Mouse (Mus musculus) cerebellum, postnatal 25 days (tissue): ENCODE data around the gene Lrsam1.

Experiments used
- DNase-seq, 2 experiments: peaks; one replicate each; pipeline ENCODE4 v3.0.0; 2021; ENCODE audit warnings: mixed read lengths in 2 of 2

Gene Lrsam1

DNA sequence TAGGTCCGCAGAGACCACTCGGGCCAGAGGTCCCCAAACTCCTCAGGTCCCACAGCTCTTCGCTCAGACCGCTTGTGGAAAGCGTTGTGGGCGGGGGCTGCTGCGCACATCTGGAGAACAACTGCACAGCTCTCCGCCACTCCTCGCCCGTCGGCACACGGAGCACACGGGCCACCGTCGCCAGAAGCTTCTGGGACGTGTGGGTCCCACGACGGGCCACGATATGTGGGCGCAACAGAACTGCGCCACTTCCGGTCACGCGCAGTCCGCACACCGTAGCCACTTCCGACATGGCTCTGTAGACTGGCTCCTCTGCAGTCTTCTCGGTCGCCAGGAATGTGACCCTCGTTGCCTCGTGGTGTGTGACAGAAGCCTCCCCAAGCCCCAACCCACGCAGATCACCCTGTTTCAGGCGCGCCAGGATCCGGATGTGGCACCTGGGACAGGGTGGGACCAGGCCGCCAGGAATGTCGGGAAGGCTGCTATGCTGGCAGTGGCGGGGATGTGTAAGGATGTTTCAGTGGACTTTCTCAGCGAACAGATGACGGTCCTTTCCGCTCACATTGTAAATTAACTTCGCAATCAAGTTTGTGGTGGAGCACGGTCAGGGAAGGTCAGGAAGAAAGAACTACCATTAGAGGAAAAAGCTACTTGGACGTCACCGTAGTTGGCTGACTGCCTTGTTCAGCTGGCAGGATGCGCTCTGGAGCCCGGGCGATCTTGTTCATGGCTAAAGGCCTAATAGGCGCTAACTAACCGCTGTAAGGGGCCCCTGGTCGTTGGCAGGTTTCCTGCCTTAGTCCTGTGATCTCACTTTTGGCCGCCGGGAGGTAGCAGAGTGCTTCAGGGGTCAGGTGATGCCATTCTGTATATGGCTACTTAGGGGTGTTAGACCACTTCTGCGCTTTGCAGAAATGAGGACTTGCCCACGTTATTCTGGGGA, 5.5 kb upstream of the Lrsam1 start:
- peak; percentile 93 for DNase-seq

DNA sequence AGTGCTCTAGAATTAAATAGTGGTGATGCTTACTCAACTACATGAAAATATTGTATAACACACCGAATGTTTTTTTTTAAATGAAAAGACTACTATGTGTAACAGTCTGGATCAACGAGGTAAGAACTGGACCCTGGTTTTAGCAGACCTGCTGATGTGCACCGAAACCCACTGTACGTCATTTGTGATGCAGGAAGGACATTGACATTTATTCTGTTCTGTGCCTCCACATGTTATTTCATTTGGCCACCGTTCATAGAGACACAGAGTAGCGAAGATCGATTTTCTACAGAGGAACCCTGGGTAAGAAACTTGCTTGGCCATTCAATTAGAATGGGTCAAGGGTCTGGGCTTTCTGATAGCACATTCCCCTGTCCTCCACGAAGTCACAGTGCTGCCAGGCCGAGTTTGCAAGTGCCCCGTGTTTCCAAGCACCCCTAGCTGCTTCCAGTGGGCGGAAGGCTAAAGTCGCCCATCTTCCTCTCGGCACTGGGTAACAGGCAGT, 4.8 kb upstream of the Lrsam1 start:
- DNase-seq: no peak

DNA sequence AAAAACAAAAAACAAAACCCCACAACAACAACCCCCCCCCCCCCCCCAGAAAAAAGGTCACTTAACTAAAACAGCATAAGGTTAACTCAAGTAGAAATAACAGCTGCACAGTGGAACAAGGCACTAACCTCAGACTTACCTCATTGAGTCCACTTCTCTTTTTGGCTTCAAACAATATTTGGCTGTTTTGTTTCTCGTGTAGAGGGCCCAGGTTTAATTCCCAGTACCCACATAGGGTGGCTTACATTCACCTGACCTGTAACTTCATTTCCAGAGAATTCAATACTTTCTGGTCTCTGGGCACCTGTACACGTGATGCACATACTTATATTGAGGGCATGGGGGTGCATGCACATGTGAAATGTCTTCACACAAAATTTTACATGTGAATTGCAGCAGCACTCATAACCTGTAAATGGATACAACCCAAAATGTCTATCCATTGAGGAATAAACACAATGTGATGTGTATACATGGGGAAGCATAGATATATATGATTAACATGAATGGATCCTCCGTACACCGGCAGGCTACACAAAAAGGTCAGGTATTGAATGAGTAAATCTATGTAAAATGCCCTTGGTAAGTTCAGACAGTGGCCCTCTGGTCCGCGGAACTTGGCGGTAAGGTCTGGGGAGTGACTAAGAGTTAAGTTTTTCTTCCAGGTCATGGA, 4.2 kb upstream of the Lrsam1 start:
- DNase-seq: no peak

DNA sequence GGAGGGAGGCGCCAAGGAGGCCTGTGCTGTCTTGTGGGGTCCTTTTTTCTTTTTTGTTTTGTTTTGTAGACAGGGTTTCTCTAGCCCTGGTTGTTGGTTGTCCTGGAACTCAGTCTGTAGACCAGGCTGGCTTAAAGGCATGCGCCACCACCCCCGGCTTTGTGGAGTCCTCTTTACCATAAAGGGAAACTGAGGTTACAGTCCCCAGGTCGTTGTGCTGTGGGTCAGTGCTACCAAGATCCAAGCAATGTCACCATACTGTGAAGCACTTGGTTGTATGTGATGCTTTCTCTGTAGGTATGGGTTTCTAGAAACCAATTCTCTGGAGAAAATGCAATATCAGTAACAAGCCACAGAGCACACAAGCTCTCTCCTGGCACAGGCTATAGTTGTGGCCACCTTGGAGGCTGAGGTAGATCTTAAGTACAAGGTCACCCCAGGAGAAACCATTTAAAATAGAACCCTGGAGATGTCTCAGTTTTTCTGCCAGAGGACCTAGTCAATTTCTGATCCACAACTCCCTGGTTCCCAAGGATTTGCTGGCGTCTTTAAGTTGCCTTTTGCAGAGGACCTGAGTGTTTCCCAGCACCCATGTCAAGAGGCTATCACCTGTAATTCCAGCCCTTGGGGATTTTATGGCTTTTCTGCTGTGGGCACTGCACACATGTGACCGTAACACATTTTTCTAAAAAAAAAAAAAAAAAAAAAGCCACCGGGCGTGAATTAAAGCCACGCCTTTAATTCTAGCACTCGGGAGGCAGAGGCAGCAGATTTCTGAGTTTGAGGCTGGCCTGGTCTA, 3.4 kb upstream of the Lrsam1 start:
- DNase-seq: no peak

DNA sequence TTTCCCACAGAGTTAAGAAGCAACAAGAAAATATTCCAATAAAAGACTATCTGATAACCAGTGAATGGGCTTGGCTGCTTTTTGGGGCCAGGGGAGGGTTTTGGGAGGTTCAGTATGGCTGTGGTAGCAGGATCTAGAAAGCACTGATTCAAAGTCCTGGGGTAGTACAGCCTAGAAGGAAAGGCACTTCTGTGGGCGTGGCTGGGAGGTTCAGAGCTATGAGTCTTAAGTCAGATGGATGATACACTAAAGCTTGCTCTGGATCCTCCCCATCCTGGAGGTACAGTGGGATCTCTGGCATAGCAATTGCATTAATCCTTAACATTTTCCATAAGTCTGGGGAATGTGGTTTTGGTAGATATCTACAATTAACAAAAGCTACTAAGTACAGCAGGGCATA, 2.6 kb upstream of the Lrsam1 start:
- DNase-seq: no peak

DNA sequence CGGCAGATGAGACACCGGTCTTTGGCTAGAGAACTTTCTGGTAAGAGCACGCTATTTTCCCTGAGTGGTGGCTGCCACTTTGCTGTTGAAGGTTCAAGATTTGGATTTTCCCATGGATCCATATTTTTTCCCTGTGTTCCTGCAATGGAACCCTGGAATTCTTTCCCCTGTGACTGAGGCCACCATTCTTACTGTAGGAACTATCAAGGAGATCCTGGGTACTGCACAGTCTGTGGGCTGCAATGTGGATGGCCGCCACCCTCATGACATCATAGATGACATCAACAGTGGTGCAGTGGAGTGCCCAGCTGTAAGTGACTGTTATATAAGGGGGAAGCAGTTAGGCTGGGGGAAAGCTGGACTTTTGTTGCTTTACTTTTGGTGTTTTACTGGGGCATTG, 2.1 kb upstream of the Lrsam1 start:
- DNase-seq: no peak

DNA sequence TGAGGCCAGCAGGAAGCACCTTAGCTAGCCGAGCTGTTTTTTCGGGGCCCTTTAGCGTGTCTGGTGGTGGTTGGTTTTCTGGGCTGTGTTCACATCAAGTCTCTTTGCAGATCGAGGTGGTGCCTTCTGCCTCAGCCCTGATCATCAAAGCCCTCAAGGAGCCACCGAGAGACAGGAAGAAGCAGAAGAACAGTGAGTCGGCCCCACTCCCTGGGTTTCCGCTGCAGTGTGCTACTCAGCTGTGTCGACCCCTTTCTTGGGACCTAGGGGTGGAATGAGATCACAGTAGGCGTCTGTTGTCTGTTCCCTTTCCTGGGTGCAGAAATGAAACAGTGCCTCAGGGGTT, 1.4 kb upstream of the Lrsam1 start:
- no peak for DNase-seq

DNA sequence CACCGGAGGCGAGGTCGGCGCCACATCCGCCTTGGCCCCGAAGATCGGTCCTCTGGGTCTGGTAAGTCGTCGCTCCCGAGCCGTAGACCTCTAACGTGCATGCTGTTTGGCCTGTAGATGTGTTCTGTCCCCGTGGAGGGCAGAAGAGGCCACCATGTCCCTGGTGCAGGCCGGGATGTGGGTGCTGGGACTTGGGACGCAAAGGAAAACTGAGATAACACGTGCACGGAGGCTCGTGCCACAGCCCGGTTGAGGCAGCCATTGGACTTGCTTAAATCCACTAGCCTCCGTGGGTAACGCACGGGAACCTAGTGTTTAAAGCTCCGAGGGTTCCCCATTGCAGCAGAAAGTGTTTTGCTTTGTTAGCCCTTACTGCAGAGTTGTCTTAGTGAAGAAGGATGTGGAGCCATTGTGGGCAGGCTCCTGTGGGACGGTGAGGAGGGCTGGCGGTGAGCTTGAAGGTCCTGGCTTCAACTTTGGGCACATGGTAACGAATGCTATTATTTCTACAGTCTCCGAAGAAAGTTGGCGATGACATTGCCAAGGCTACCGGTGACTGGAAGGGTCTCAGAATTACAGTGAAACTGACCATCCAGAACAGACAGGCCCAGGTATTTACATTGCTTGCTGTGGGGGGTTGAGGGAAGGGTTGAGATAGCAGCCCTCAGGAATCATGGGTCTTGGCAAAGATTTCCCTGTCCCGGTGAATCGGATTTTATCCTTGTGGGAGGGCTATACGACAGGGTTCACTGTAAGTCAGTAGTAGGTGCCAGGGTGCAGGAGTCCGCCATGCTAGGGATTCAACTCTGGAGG, 854 bp upstream of the Lrsam1 start:
- DNase-seq: no peak

DNA sequence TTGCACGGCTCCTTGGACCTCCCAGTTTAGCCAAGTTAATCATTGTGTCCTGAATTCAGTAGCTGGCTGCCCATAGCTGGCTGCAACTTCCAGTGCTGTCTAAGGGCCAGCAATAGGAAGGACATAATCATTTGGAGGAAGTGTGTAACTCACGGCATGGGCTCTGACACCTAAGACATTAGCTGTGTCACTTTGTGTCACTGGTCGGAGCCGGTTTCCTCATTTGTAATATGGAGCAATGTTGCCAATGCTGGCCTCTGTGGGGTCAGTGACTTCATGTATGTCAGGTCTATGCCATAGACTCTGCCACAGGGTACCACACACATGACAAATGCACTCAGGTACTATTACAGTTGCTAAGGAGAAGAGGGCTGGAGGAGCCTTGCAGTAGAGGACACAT, 1.1 kb downstream of the Lrsam1 start:
- no peak for DNase-seq

DNA sequence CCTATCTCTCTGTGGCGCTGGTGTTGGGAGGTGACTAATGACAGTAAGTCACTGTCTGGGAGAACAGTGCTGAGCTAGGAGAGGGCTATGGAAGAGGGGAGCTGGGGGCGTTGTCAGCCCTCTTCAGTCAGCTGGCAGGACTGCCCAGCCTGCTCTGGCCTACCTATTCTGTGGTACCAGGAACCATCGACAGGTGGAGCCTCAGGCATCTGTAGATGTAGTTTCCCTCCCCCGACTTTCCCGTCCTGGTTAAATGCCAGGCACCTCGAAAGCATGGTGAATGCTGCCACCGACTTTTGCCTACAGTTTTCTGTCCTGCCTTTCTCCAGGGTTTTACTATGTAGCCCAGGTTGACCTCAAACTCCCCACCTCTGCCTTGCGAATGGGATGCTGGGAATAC, 4.1 kb downstream of the Lrsam1 start:
- peak in 1 of 2 experiments; percentile 58 for DNase-seq

DNA sequence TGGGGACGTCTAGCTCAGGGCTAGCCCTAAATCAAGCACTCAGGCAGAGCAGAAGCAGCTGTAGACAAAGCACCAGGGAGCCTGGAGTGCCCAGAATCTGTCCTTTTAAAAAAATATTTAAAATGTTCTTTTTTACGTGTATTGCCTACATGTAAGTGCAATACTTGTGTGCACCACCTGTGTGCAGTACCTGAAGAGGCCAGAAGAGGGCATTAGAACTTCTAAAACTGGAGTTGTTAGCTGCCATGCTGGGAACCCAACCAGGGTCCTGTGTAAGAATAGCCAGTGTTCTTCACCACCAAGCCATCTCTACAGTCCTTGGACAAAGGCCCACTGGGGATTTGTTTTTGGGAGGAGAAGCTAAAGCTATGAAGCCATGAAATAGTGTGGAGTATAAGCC, 6.8 kb downstream of the Lrsam1 start:
- no peak for DNase-seq

DNA sequence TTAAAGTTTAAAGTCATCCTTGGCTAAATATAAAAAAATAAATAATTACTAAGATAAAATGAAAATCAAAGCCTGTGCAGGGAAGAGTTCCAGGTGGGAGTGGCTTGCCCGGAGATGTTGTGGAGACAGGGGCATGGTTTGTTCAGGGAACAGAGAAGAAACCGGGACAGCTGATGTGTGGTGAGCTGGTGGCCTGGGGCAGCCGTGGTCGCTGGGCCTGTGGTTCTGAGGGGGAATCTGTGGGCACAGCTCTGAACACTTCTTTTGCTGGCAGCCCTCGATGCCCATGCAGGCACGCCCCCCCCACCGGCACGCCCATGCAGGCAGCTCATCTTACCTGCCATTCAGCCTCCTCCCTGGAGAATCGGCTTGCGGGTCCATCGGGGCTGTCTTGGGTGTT, 14.0 kb downstream of the Lrsam1 start:
- no peak for DNase-seq

DNA sequence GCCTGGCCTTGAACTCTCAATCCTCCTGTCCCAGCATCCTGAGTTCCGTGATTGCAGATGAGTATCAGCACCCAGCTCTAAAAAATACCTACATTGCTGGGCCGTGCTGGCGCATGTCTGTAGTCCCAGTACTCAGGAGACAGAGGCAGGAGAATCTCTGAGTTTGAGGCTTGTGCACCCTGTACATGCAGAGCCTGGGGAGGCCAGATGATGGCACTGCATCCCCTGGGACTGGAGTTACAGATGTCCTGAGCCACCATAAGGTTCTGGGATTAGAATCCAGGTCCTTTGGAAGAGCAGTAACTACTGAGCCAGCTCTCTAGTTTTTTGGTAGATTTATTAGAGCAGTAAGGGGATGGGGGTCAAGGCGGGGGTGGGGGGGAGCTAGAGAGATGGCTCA, 20.9 kb downstream of the Lrsam1 start:
- no peak for DNase-seq

DNA sequence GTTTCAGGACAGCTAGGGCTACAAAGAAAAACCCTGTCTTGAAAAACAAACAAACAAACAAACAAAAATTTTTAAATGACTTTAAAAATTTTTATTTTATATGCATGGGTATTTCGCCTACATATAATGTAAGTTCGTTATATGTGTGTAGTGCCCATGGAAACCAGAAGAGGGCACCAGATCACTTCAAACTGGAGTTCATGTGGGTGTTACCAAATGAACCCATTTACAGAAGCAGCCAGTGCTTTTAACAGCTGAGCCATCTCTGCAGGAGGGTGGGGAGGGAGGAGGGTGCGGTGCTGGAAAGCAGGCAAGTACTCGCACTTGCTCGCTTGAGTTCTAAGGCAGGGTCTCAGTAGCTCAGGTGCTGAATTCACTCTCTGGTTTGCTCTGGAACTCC, 22.0 kb downstream of the Lrsam1 start:
- peak in 1 of 2 experiments; percentile 65 for DNase-seq

DNA sequence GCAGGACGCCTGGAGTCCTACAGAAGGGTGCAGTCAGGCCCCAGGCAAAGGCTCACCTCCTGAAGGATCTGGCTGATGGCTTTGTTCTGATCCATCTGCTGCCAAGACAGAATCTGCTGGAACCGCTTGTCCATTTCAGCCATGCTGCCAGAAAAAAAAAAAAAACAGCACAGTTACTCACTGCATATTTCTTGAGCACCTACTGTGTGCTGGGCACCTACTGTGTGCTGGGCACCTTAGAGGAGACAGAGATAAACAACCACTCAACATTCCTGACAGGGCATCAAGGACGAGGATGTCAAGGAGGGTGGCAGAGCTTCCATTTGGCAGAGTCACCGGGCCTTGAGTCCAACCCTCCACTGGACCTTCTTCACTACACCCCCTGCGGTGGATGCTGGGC, 22.7 kb downstream of the Lrsam1 start:
- no peak for DNase-seq

DNA sequence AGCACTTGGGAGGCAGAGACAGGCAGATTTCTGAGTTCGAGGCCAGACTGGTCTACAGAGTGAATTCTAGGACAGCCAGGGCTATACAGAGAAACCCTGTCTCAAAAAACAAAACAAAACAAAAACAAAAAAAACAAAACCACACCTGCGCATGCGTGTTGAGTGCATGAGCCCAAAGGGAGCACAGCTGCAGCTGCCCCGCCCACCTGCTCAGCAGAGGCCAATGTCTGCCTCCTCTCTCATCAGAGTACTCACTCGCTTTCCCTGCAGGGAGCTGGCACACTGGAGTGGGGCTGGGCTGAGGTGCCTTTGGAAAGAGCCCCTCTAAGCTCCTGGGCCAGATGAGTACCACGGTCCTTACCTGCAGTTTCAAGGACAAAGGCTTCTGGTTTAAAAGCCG, 29.7 kb downstream of the Lrsam1 start:
- no peak for DNase-seq

DNA sequence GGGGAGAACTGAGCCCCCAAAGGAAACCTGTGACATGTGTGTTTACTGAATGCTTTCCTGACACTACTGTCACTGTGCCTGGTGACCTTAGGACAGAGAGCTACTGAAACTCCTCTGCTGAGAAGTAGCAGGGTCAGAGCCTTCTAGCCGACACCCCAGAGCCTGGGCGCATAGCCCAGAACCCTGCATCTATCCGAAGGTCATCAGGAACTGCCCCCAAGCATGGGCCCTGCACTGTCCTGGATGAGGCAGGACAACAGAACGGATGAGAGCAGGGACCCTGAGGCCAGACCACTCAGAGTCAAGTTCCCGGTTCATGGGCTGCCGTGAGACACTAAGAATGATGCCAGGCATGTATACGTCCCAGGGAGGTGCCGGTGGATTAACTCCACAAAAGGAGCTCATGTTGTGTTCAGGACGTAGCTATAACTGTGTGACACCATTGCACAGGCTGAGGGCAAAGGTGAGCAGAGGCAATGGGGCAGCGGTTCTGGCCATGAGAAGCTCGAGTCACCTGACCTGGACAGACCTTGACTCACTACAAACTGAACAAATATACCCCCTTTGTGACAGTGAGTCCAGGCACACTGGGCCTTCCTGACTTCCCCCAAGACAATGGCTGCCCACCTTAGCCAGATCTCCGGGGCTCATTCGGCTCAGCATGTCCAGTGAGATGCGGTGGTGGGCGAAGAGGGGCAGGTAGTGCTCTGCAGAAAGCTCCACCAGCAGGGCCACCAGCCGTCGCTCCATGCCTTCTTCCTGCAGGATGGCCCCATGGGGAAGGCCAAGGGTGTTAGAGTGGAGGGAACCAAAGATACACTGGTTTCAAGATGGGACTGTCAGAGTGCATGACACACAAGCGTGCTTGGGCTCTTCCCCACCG, 32.2 kb downstream of the Lrsam1 start:
- no peak for DNase-seq

DNA sequence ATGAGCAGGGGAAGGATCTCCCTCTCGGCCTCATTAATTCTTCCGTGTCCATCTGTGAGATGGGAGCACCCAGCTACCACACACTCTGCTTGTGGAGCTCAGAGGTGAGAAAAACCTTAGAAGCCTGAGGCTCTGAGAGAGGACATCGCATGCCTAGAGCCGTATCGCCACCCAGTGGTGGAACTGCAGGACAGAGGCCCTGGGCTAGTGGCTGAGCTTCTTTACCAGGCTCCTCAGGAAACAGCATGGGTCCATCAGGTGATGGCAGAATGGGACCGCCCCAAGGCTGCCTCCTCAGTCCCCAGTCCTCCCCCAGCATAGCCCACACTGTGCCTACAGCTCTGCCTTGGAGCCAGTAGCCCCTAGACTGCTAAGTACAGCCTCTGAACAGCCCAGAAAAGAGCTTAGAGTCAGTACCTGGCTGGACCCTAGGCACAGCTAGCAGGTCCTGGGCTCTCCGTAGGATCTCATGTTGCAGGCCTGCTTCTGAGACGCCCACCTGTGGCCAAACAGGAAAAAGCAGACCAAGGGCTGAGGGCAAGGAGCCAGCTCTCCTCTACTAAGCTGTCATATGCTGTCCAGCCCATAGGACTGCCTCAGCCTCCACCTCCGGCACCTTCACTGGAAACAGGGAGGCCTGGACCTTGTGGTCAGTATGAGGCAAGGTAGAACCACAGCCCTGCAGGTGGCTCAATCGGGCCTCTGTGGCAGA, 33.0 kb downstream of the Lrsam1 start:
- DNase-seq: peak; percentile 85 to 91

DNA sequence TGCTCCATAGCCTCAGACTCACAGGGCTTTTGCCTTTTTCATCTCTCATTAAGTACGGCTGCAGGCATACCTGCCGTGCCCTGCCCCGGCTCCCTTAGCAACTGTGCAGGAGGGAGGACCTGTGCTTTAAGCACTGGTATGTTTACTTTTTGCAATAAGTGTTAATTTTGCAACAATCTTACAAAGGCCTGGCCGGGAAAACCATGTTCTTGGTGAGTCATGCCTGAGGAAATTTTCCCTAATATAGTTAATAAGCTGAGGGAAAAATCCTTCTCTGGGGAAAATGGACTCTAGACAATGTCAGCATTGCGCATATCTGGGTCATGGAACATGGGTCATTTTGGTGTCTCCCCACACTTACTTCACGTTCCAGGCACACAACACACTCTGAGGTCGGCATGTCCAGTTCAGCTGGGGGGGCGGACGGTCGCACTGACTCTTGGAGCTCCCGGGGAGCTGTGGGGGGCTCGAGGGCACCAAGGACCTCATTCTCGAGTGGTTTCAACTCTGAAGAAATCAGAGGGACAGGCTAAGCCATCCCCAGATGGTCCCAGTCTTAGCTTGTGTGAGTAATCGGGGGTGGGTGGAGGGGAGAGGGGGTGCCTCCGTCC, 33.7 kb downstream of the Lrsam1 start:
- no peak for DNase-seq
